Mouse (Mus musculus) erythroblast, embryonic 14.5 days (primary cell): ENCODE results near the gene Coq9. TPM values are rescaled to one million over a fixed set of nuclear protein-coding genes. Genes with fewer than 3 reads are reported as not detected.
A peak's percentile ranks its signal among the peaks of the same experiment; 100 is the strongest.

Source experiments
- H3K27me3 ChIP-seq: 2 replicates; pipeline ENCODE4 v1.6.1; 2012; ENCODE audit warnings: inconsistent platforms; ENCODE audit not compliant: control insufficient read depth
- H3K36me3 ChIP-seq: 2 replicates; pipeline ENCODE4 v1.6.1; 2012; ENCODE audit warnings: mild to moderate bottlenecking, inconsistent platforms; ENCODE audit not compliant: control insufficient read depth
- H3K4me1 ChIP-seq: 2 replicates; pipeline ENCODE4 v1.6.1; 2012; ENCODE audit warnings: inconsistent platforms; ENCODE audit not compliant: control insufficient read depth
- H3K4me3 ChIP-seq: replicated peaks from 2 replicates; pipeline ENCODE3; 2012; ENCODE audit warnings: moderate library complexity, mild to moderate bottlenecking, inconsistent platforms
- H3K9me3 ChIP-seq: 2 replicates; pipeline ENCODE4 v1.6.1; 2012; ENCODE audit warnings: low read length, inconsistent platforms, mixed read lengths; ENCODE audit not compliant: control insufficient read depth
- GATA1 ChIP-seq: IDR thresholded peaks from 2 replicates; pipeline ENCODE4 v1.6.1; 2012; ENCODE audit warnings: low read length, inconsistent platforms, mixed read lengths
- TAL1 ChIP-seq: IDR thresholded peaks from 3 replicates; pipeline ENCODE4 v1.6.1; 2012; ENCODE audit warnings: low read length, inconsistent platforms, mixed read lengths
- polyA plus RNA-seq: library from polyadenylated mRNA; stranded (reverse); fragments of >175 nt; gene quantifications from 2 replicates; pipeline ENCODE4 v1.2.3, GENCODE M21; 2012

Coq9 gene
- 6.4 and 9.5 TPM in 2 replicates for polyA plus RNA-seq

DNA sequence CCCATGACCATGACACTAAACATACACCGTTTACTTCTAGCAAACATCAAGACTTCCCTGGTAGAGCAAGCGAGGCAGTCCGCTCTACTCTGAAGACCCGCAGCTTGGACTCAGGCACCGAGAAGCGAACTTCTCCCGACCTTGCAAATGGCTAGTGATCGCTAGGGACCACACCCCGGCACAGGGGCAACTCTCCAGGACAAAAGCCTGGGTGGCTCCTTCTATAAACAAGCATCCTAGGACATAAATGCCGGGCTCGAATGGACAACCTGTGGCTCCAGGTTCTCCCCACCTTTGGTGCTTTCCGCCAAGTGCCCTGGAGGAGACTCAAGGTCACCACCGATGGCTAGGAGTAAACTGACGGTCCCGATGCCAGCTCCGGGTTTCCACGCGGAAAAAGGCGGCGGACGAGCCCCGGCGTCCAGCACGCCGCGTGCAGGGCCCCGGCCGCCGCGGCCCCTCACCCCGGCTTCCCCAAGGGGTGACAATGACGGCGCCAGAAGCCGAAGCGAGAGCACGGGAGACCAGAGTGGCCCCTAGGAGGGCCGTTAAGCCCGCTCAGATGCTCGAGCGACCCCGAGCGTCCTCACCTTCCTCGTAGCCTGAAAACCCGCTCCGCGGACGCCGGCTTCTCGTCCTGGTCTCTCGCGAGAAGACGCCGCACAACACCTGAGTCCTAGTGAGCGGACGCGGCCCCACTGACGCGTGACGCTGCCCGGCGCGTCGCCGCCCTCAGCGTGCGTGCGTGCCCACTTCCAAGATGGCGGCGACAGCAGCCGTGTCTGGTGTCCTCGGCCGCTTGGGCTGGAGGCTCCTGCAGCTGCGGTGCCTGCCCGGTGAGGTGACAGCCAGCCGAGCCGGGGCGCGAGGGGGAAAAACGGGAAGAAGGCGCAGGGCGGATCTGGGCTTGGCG, at the start of gene Coq9, which contains the start of gene Ciapin1:
Gene Coq9, plus strand, starts transcription at position 660 of the 913 bp plus-strand sequence.
Gene Ciapin1, minus strand, starts transcription at position 697 of the 913 bp plus-strand sequence.
- H3K9me3 ChIP-seq, result no peaks in the 10 kb centered on the region
- peaks cover 29% of the 10 kb centered on the region for H3K36me3 ChIP-seq
- H3K4me3 ChIP-seq, result peak within 1 kb of the TSS; percentile 70
- peaks cover 36% of the 10 kb centered on the region for H3K4me1 ChIP-seq
- no peak for TF ChIP-seq GATA1
- TF ChIP-seq TAL1, result no peak
- no peaks in the 10 kb centered on the region for H3K27me3 ChIP-seq

GRCm38 (mm10) chr8:94789256-94789955, 48.7 kb upstream of the Coq9 start:
- H3K4me1 ChIP-seq, result peaks cover 87% of the 10 kb centered on the region
- H3K4me3 ChIP-seq, result no peak overlapping the region
- no peaks in the 10 kb centered on the region for H3K9me3 ChIP-seq
- H3K27me3 ChIP-seq, result peaks cover 67% of the 10 kb centered on the region
- TF ChIP-seq TAL1, result no peak
- no peak for TF ChIP-seq GATA1
- no peaks in the 10 kb centered on the region for H3K36me3 ChIP-seq

DNA sequence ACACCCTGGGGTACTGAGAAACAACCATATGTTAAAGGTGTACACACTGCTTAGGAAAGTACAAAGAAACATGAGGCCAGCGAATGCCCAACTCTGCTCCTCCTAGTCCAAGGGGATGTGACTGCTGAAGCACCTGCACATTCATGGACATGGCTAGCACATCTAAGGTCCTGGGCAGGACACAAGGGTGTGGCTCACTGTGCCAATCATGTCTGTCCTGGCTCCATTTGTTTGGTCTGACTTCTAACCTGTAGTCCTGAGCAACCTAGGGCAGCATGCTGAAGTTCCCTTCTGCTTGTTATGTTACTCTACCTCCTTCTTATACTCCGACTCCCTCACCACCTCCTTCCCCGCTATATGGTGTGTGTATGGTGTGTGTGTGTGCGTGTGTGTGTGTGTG, 43.8 kb upstream of the Coq9 start:
- H3K36me3 ChIP-seq, result no peaks in the 10 kb centered on the region
- H3K4me3 ChIP-seq, result no peak overlapping the region
- H3K4me1 ChIP-seq, result peaks cover 48% of the 10 kb centered on the region
- TF ChIP-seq TAL1, result no peak
- TF ChIP-seq GATA1, result no peak
- peaks cover 48% of the 10 kb centered on the region for H3K27me3 ChIP-seq
- no peaks in the 10 kb centered on the region for H3K9me3 ChIP-seq

DNA sequence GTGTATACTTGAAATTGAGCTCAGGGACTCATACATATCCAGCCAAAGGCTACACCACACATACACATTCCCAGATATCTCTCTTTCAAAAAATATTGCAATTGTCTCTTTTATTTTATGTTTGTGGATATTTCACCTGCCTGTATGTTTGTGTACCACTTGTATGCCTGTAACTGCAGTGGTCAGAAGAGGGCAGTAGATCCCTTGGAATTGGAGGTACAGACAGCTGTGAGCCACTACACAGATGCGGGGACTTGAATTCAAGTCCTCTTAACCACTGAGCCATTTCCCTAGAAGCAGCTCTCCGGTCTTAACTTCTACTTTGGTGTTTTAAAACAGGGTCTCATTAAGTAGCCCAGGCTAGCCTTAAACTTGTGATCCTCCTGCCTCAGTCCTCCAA, 43.3 kb upstream of the Coq9 start:
- TF ChIP-seq GATA1, result no peak
- TF ChIP-seq TAL1, result no peak
- H3K4me3 ChIP-seq, result no peak overlapping the region
- H3K9me3 ChIP-seq, result no peaks in the 10 kb centered on the region
- H3K4me1 ChIP-seq, result peaks cover 44% of the 10 kb centered on the region
- peaks cover 44% of the 10 kb centered on the region for H3K27me3 ChIP-seq
- H3K36me3 ChIP-seq, result no peaks in the 10 kb centered on the region

DNA sequence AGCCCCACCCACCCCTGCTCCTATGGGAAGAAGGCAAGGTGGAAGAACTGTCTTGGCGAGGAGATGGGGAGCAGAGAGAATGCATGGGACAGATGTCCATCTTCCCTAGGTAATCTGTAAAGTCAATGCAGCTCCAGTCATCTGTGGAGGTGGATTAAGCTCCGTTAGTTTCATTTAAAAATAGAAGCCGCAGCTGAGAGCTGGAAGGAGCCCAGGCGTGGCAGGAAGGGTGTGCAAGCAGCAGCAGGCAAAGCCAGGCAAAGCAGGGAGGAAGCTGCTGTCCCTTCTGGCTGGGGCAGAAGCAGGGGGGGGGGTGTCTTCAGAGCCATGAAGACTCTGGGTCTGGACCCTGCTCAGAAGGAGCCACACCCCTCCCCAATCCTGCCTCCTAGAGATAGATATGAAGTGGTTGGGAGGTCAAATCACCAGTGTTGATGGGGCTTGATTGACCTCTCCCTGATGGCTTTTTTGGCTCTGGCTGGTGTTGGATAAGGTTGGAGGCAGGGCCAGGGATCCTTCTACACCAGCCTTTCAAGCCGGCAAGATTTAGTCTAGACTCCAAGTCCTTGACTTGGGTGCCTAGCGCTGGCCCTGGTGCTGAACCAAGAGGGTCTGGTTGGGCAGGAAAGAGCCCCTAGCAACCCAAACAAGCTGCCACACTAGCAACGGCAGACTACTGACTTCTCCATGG, 37.7 kb upstream of the Coq9 start:
- H3K9me3 ChIP-seq, result no peaks in the 10 kb centered on the region
- H3K4me3 ChIP-seq, result peak overlapping the region; percentile 59
- peaks cover 39% of the 10 kb centered on the region for H3K4me1 ChIP-seq
- no peaks in the 10 kb centered on the region for H3K36me3 ChIP-seq
- peaks cover 41% of the 10 kb centered on the region for H3K27me3 ChIP-seq
- TF ChIP-seq TAL1 (peak; percentile 50), GATA1 (0 out of 2 replicates have a peak, but pooled peaks have one; percentile 49)

DNA sequence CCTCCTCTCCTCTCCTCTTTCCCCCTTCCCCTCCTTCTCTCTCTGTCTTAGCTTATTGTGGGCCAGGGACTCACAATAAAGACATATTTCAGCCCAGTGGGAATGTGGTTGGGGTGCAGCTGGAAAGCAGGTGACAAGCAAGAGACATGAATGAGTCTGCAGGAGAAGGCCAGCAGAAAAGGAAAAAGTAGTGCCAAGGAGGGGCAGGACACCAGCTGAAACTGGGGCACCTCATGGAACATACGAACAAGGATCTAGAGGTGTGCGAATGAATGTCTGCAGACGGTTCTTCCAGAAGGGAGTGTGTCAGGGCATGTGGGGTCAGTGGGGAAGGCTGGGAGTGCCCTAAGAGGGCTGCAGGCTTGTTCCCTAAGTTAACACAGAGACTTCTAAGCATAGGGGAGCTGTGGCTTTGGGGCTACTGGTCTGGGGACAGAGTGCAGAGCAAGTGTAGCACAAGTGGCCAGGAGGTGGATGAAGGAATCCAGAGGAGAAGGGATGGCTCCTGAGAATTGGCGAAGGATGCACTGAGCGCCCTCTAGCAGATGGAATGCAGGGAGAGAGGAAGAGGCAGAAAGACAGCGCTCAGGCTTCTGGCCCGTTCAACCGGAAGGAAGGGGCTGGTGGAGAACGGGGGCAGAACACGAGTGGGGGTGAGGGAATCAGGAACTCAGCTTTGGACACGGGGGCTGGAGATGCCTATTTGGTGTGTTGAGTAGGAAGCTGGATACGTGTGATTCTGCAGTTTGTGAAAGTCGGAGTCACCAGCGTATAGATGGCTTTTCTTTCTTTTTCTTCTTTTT, 36.6 kb upstream of the Coq9 start:
- Histone ChIP-seq H3K27me3 (peaks cover 50% of the 10 kb centered on the region), H3K9me3 (no peaks in the 10 kb centered on the region), H3K4me3 (peak overlapping the region; percentile 59), H3K4me1 (peaks cover 45% of the 10 kb centered on the region), H3K36me3 (no peaks in the 10 kb centered on the region)
- TF ChIP-seq GATA1 (no peak), TAL1 (no peak)

- TF ChIP-seq GATA1, result no peak
- no peak for TF ChIP-seq TAL1
- Histone ChIP-seq H3K27me3 (peaks cover 57% of the 10 kb centered on the region), H3K36me3 (no peaks in the 10 kb centered on the region), H3K4me3 (peak overlapping the region; percentile 59), H3K4me1 (peaks cover 45% of the 10 kb centered on the region), H3K9me3 (no peaks in the 10 kb centered on the region)
Observed at GRCm38 (mm10) chr8:94802375-94802774, 35.7 kb upstream of the Coq9 start.

- no peaks in the 10 kb centered on the region for H3K36me3 ChIP-seq
- H3K4me3 ChIP-seq, result no peak overlapping the region
- H3K9me3 ChIP-seq, result no peaks in the 10 kb centered on the region
- H3K4me1 ChIP-seq, result peaks cover 57% of the 10 kb centered on the region
- peaks cover 67% of the 10 kb centered on the region for H3K27me3 ChIP-seq
- TF ChIP-seq TAL1, result no peak
- no peak for TF ChIP-seq GATA1
Observed at GRCm38 (mm10) chr8:94803551-94803950, 34.6 kb upstream of the Coq9 start.
